Comparison of ENCODE assay signal across 20 mouse cellular contexts in genomic region chr9:45255431-45255830, GRCm38 (mm10). TPM values are rescaled to one million over a fixed set of nuclear protein-coding genes. Genes with fewer than 3 reads are reported as not detected.
"Had no signal": no experiment of that assay in that cellular context is flagged by ENCODE, and none has a peak within 500 bp of the region (broad histone marks: within the 10 kb centered on the region; RNA-seq: fewer than 3 reads in every experiment).

No protein-coding gene starts in this region.

- H3K27ac ChIP-seq: midbrain, embryonic 10.5 days; midbrain, embryonic 12.5 days; neural tube, embryonic 13.5 days; neural tube, embryonic 15.5 days had no signal

- H3K27me3 ChIP-seq: midbrain, embryonic 12.5 days; neural tube, embryonic 13.5 days; neural tube, embryonic 15.5 days had no signal

- ATAC-seq: midbrain, embryonic 16.5 days had no signal

- H3K9me3 ChIP-seq: midbrain, embryonic 10.5 days; midbrain, embryonic 12.5 days; neural tube, embryonic 13.5 days; neural tube, embryonic 15.5 days had no signal

- H3K4me1 ChIP-seq: midbrain, embryonic 12.5 days; neural tube, embryonic 13.5 days; neural tube, embryonic 15.5 days had no signal

- H3K4me3 ChIP-seq: midbrain, embryonic 10.5 days; midbrain, embryonic 12.5 days; myocyte; neural tube, embryonic 13.5 days; neural tube, embryonic 15.5 days had no signal

- H3K36me3 ChIP-seq: midbrain, embryonic 10.5 days; midbrain, embryonic 12.5 days; neural tube, embryonic 13.5 days; neural tube, embryonic 15.5 days had no signal

- H3K4me2 ChIP-seq: lung, embryonic 14.5 days; midbrain, embryonic 12.5 days; neural tube, embryonic 13.5 days; neural tube, embryonic 15.5 days had no signal

- H3K9ac ChIP-seq: lung, embryonic 14.5 days; midbrain, embryonic 12.5 days; neural tube, embryonic 13.5 days; neural tube, embryonic 15.5 days had no signal

- DNase-seq: lung, adult 18-20 months; lung, embryonic 14.5 days; lung, postnatal 10 days; lung, postnatal 4 days; midbrain, embryonic 14.5 days; retina, postnatal 1 day; right cerebral cortex, adult 18-20 months; right cerebral cortex, postnatal 25 days; right cerebral cortex, postnatal 4 days; thymus, adult 18-20 months; thymus, postnatal 14 days; thymus, postnatal 36 days had no signal

RNA-seq across cellular contexts. Expression of gene Il10ra, which starts 13.5 kb away (rescaled TPM):
- polyA plus RNA-seq: myocyte had no signal

RNA-seq across cellular contexts. Expression of gene Tmprss4, which starts 51.5 kb away (rescaled TPM):
- total RNA-seq: megakaryocyte-erythroid progenitor cell, adult 5-6 weeks had no signal
- polyA plus RNA-seq: midbrain, embryonic 10.5 days; midbrain, embryonic 12.5 days; midbrain, embryonic 14.5 days; midbrain, embryonic 16.5 days; myocyte; neural tube, embryonic 11.5 days; neural tube, embryonic 13.5 days; neural tube, embryonic 15.5 days had no signal
